Mouse (Mus musculus) neural tube, embryonic 14.5 days (tissue): Measurements from ENCODE around the gene Hlx. TPM values are rescaled to one million over a fixed set of nuclear protein-coding genes. Genes with fewer than 3 reads are reported as not detected.

Source experiments
- ATAC-seq: fragments of 200-750 bp; cut with Nextera tagmentation; 2 replicates; pipeline ENCODE4 v1.8.0; 2017; ENCODE audit warnings: low read depth, mild to moderate bottlenecking, moderate TSS enrichment, moderate library complexity
- H3K27ac ChIP-seq: fragments of 300-500 bp; sonication (generic); 2 replicates; pipeline ENCODE4 v1.5.1; 2014; ENCODE audit warnings: low read depth, mild to moderate bottlenecking, control low read depth, low read length, moderate library complexity, mixed read lengths
- H3K27me3 ChIP-seq: fragments of 300-500 bp; sonication (generic); 2 replicates; pipeline ENCODE4 v1.6.1; 2014; ENCODE audit warnings: low read length; ENCODE audit not compliant: control insufficient read depth, insufficient read depth
- H3K36me3 ChIP-seq: fragments of 300-500 bp; sonication (generic); 2 replicates; pipeline ENCODE4 v1.6.1; 2014; ENCODE audit warnings: low read length, mixed read lengths; ENCODE audit not compliant: control insufficient read depth, insufficient read depth
- H3K4me1 ChIP-seq: fragments of 300-500 bp; sonication (generic); 2 replicates; pipeline ENCODE4 v1.6.1; 2014; ENCODE audit warnings: low read length; ENCODE audit not compliant: control insufficient read depth, insufficient read depth
- H3K4me2 ChIP-seq: fragments of 300-500 bp; sonication (generic); 2 replicates; pipeline ENCODE4 v1.6.1; 2014; ENCODE audit warnings: mild to moderate bottlenecking, low read depth, low read length, control low read depth
- H3K4me3 ChIP-seq: fragments of 300-500 bp; sonication (generic); 2 replicates; pipeline ENCODE4 v1.5.1; 2014; ENCODE audit warnings: low read depth, low read length, control low read depth, mixed read lengths
- H3K9ac ChIP-seq: fragments of 300-500 bp; sonication (generic); replicated peaks from 2 replicates; pipeline ENCODE4 v1.6.1; 2014; ENCODE audit warnings: low read depth, mild to moderate bottlenecking, control low read depth, low read length, mixed read lengths
- H3K9me3 ChIP-seq: fragments of 300-500 bp; sonication (generic); 2 replicates; pipeline ENCODE4 v1.6.1; 2016; ENCODE audit warnings: low read length; ENCODE audit not compliant: control insufficient read depth
- WGBS: fragments of 180-500 bp; shearing (Covaris S2); extraction: QIAGEN DNeasy Blood & Tissue Kit; methylation state at CpG from one replicate; pipeline ENCODE4 v1.1.7; 2014; 5-methylcytosine and 5-hydroxymethylcytosine counted together
- polyA plus RNA-seq: library from polyadenylated mRNA; unstranded; fragments of >200 nt; fragmentation: Nextera tagmentation; extraction: Ambion mirVana; gene quantifications from 2 replicates; pipeline ENCODE4 v1.2.1, GENCODE M21; 2014

Hlx gene
- polyA plus RNA-seq, 1 experiment from 2014 or later = 2.2 TPM

DNA sequence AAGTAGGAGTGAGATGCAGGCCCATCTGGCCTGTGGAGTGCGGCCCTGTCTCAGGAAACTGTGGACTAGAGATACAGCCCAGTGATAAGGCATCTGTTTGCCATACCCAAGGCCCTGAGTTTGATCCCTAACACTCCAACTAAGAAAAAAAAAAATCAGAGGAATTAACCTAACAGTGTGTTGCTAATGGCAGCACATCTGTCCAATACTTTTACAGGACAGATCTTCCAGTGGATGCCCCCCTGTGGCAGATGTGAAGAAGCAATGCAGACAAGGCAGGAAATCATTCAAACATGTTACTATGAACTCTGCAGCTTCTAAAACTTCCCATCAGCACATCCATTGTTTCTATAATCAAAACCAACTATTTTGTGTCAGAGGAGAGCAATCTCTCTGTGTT is 33.1 kb downstream of the Hlx start:
- Histone ChIP-seq H3K9ac (no peak overlapping the region), H3K36me3 (no peaks in the 10 kb centered on the region), H3K4me3 (no peak overlapping the region), H3K27me3 (no peaks in the 10 kb centered on the region), H3K4me2 (no peak overlapping the region), H3K4me1 (no peaks in the 10 kb centered on the region), H3K9me3 (no peaks in the 10 kb centered on the region), H3K27ac (no peak overlapping the region)
- 93% methylated on average over 1 of the region's 1 CpGs for WGBS
- ATAC-seq = no peak

DNA sequence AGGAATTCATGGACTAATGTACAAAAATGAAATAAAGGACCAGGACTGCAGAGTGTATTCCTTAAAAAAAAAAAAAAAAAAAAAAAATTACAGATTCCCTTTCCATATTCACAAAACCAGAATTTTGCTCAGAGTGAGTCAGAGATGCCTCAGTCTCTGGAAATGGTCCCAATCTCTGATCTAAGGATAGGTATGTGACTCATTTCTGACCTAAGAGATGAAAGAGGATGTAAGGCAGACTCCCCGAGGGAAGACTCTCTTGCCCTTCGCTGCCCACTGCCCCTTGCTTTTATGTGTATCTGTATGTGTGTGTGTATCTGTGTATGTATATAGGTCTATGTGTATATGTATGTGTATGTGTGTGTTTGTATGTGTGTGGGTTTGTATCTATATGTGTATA is 37.0 kb downstream of the Hlx start:
- WGBS = 82% methylated on average over 2 of the region's 2 CpGs
- H3K4me3 ChIP-seq = no peak overlapping the region
- H3K4me2 ChIP-seq = no peak overlapping the region
- no peaks in the 10 kb centered on the region for H3K9me3 ChIP-seq
- no peaks in the 10 kb centered on the region for H3K27me3 ChIP-seq
- ATAC-seq = no peak
- no peak overlapping the region for H3K27ac ChIP-seq
- H3K36me3 ChIP-seq = no peaks in the 10 kb centered on the region
- no peaks in the 10 kb centered on the region for H3K4me1 ChIP-seq
- H3K9ac ChIP-seq = no peak overlapping the region

DNA sequence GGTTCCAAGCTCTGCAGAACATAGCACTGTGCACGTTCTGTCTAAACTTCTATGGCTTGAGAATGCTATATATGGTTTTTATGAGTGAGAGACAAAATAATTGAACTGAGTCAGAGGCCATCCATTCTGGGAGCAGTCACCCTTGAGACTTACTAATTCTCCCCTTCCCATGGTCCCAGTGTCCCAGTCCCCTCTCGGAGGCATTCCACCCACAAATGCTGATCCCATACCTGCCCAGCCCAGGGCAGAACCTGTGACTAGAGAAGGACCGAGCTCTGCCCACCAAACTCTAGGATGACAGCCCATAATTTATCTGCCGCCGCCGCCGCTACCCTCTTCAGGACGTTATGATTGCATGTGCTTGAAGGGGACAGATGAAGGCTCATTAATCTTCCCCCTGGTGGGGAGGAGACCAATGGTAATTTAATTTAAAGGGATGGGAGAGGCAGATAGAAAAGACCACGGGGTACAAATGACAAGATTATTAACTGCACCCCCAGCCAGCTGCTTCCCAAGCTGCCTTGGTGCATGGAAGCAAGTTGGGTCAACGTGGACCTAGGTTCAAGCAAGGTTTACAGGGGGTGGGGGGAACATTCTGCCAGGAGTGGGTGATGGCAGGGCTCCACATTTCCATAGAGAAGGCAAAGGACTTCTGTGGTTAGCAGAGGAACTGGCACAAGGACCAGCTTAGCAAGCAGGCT is 40.1 kb downstream of the Hlx start:
- 46% methylated on average over 10 of the region's 10 CpGs for WGBS
- peak; percentile 21; the same call in 1 of the 2 replicates for ATAC-seq

DNA sequence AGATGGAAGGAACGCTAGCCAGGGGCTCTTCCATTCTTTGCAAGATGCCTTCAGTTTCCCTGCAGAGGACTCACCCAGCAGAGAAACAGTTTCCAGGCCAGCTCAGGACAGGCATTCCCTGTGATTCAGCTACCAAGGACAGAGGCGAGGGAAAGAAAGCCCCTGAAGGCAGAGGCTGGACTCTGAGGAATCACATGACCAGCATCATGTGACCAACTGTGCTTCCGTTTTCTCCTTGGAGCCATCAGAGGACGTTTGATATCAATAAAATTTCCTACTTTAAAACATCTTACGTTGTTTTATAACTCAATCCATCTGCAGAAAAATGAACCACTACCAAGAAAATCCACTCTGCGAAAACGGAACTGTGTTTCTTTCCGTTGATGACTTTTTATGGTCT is 41.2 kb downstream of the Hlx start:
- no peaks in the 10 kb centered on the region for H3K27me3 ChIP-seq
- H3K9ac ChIP-seq = no peak overlapping the region
- no peak overlapping the region for H3K4me3 ChIP-seq
- no peak overlapping the region for H3K4me2 ChIP-seq
- no peaks in the 10 kb centered on the region for H3K9me3 ChIP-seq
- no peaks in the 10 kb centered on the region for H3K4me1 ChIP-seq
- no peak overlapping the region for H3K27ac ChIP-seq
- ATAC-seq = no peak
- WGBS = 80% methylated on average over 8 of the region's 8 CpGs
- H3K36me3 ChIP-seq = no peaks in the 10 kb centered on the region

More for the DNA sequence above, 40.1 kb downstream of the Hlx start:
- H3K9me3 ChIP-seq = no peaks in the 10 kb centered on the region
- no peaks in the 10 kb centered on the region for H3K36me3 ChIP-seq
- H3K9ac ChIP-seq = no peak overlapping the region
- H3K27me3 ChIP-seq = no peaks in the 10 kb centered on the region
- no peaks in the 10 kb centered on the region for H3K4me1 ChIP-seq
- H3K27ac ChIP-seq = no peak overlapping the region
- H3K4me3 ChIP-seq = no peak overlapping the region
- H3K4me2 ChIP-seq = no peak overlapping the region

DNA sequence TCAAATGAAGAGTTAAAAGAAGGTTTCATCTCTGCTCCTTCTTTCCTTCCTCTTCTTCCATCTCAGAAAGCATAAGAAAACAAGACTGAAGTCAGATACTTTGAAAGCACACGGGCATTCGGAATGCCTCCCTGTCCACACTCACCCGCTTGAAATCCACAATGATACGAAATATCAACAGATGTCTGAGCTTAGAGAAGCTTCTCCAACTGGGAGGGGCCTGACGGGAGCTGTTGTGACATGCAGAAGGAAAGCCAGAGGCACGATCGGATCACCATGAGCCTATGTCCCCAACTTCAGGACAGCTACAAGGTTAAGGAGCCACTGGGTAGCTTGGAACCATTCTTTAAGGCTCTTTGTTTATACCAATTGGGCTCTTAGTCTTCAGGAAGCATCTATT is 44.4 kb downstream of the Hlx start:
- WGBS = 76% methylated on average over 7 of the region's 7 CpGs
- H3K27ac ChIP-seq = no peak overlapping the region
- no peaks in the 10 kb centered on the region for H3K9me3 ChIP-seq
- H3K4me3 ChIP-seq = no peak overlapping the region
- no peaks in the 10 kb centered on the region for H3K36me3 ChIP-seq
- H3K4me2 ChIP-seq = no peak overlapping the region
- no peak overlapping the region for H3K9ac ChIP-seq
- H3K27me3 ChIP-seq = no peaks in the 10 kb centered on the region
- no peaks in the 10 kb centered on the region for H3K4me1 ChIP-seq
- no peak for ATAC-seq

DNA sequence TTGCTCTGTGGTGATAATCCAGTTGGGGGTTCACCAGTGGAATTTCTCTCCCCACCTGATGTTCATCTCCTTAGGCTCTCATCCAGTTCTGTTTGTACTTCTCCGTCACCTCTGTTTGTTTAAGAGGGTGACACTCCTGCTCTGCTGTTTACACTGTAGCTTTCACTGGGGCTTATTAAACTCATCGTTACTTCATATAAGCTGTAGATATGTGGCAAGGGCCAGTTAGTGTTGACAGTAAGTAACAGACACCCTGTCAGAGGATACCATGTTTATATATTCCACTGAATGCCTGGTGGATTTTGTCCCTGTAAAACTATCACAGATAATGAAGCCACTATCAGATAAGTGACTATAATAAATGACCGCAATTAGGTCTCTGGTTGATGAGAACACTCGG is 44.9 kb downstream of the Hlx start:
- Histone ChIP-seq H3K4me3 (no peak overlapping the region), H3K36me3 (no peaks in the 10 kb centered on the region), H3K9me3 (no peaks in the 10 kb centered on the region), H3K4me1 (no peaks in the 10 kb centered on the region), H3K4me2 (no peak overlapping the region), H3K9ac (no peak overlapping the region), H3K27ac (no peak overlapping the region), H3K27me3 (no peaks in the 10 kb centered on the region)
- WGBS = 65% methylated on average over 4 of the region's 4 CpGs
- no peak for ATAC-seq

DNA sequence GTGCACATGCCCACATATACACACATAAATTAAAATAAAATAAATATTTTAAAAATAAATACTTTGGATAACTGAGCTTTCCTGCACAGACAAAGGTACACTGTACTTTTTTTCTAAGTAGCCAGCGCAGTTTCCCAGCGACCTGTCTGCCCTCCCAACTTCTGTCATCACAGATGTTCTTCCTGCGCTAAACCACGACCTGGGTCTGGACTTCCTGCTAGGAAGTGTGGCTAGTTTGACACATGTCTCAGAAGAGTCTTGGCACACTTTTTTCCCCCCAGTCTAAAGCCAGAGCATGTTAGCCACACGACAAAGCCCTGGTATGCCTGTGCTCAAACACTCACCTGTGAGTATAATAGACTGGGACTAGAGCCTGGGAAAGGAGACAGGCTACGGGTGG is 48.9 kb downstream of the Hlx start:
- no peak overlapping the region for H3K4me3 ChIP-seq
- H3K9me3 ChIP-seq = no peaks in the 10 kb centered on the region
- no peak for ATAC-seq
- no peak overlapping the region for H3K27ac ChIP-seq
- no peaks in the 10 kb centered on the region for H3K4me1 ChIP-seq
- H3K27me3 ChIP-seq = no peaks in the 10 kb centered on the region
- 81% methylated on average over 6 of the region's 6 CpGs for WGBS
- H3K36me3 ChIP-seq = no peaks in the 10 kb centered on the region
- H3K4me2 ChIP-seq = no peak overlapping the region
- no peak overlapping the region for H3K9ac ChIP-seq

DNA sequence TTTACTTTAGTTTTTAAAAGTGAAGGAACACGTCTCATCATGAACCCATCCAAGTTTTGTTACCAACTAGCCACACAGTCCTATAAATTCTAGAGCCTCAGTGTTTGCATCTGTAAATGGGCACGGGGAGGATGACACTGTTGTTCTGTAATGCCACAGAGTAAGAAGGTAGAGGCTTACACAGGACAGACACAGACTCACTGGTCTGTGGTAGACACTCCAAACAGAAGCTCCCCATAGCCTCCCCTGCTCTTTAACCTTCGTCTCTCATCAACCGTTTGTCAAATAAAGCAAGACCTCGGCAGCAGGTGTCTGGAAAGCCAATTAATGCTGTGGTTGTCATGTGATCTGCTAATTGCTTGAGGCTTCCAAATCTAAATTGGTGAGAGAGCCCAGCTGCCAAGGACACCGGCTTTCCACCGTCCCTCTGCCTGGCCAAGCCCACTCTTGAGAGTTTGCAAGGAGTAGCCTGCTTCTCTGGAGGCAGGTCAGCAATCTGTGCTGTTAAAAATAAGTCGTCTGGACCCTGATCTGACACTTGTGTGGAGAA is 52.9 kb downstream of the Hlx start:
- 57% methylated on average over 8 of the region's 8 CpGs for WGBS
- ATAC-seq = no peak
- no peaks in the 10 kb centered on the region for H3K9me3 ChIP-seq

DNA sequence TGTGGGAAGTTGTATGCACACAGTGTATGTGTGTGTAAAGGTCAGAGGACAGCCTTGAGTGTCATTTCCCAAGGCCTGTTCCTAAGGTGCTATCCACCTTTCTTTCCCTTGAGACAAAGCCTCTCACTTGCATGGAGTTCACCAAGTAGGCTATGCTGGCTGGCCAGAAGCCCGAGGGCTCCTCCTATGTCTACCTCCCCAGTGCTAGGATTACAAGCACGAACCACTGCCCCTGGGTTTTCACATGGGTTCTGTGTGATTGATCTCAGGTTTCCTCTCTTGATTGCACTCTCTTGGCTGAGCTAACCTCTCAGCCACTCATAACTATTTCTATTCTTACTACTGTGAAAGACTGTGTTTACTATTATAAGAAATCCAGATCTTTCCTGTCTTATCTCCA is 54.8 kb downstream of the Hlx start:
- H3K4me2 ChIP-seq = no peak overlapping the region
- H3K27ac ChIP-seq = no peak overlapping the region
- H3K4me3 ChIP-seq = no peak overlapping the region
- 69% methylated on average over 2 of the region's 2 CpGs for WGBS
- H3K9me3 ChIP-seq = no peaks in the 10 kb centered on the region
- no peaks in the 10 kb centered on the region for H3K36me3 ChIP-seq
- H3K4me1 ChIP-seq = no peaks in the 10 kb centered on the region
- no peak overlapping the region for H3K9ac ChIP-seq
- ATAC-seq = no peak
- no peaks in the 10 kb centered on the region for H3K27me3 ChIP-seq

More for the DNA sequence above, 52.9 kb downstream of the Hlx start:
- Histone ChIP-seq H3K4me1 (no peaks in the 10 kb centered on the region), H3K27me3 (no peaks in the 10 kb centered on the region), H3K36me3 (no peaks in the 10 kb centered on the region), H3K4me3 (no peak overlapping the region), H3K27ac (no peak overlapping the region), H3K4me2 (no peak overlapping the region), H3K9ac (no peak overlapping the region; the same call in 1 of the 2 replicates)
